Mouse (Mus musculus): ENCODE measurements around the gene Klhdc4.

DNA sequence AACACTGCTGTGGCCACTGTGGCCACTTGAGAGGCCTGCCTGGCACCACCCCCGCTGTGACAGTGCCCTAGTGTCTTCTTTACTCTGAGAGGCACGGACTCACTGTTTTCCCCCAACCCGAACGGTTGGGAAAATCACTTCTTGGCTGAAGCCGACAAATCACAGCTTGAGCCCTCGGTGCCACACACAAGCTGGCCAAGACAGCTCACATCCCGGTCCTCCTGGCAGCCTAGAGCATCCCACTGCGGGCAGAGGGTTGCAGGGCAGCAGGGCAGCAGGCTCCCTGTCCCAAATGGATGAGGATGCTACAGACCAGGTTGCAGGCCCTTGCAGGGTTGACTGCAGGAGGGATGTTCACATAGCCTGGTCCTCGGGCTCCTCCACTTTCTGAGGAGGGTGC, 79.9 kb downstream of the Klhdc4 start:
- TF ChIP-seq EP300 (IDR thresholded peaks at IDR 0.05; ENCODE audit: low read depth) = no peak
- TF ChIP-seq CTCF (IDR thresholded peaks at IDR 0.05; ENCODE audit: low read depth) = no peak

All from liver, embryonic 14.5 days (tissue).